Comparison of ENCODE assay signal across 24 mouse cellular contexts in the genomic region with DNA sequence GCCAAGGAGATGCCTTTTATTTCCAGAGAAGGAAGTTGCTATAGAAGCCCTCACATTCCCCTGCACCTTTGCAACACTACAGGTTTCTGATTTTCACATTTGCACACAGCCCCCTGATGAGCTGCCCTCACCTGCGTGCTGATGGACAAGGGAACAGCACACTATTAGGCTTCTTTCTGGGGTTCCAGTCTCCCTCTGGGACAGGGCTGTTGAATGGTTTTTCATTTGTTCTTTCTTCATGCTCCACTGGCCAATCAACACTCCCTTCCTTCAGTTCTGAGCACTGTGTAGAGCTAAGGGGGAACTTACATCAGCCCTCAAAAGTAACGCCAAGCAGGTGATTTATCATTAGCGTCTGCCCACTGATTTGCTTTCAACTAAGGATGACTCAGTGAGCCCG.
DNase-seq lines count a peak whose midpoint lies in the region; ATAC-seq and TF ChIP-seq lines count a peak whose summit lies in the region.
"Had no signal": no experiment of that assay in that cellular context is flagged by ENCODE, and none has a peak within 500 bp of the region (broad histone marks: within the 10 kb centered on the region; RNA-seq: fewer than 3 reads in every experiment).

No protein-coding gene starts in this region.

- no peaks in the 10 kb centered on the region for H3K36me3 ChIP-seq in forebrain, embryonic 11.5 days (ENCODE audit: control insufficient read depth, insufficient read depth, low read length)
- H3K36me3 ChIP-seq in forebrain, postnatal 0 days (ENCODE audit: insufficient read depth), result no peaks in the 10 kb centered on the region
- H3K36me3 ChIP-seq in heart, embryonic 11.5 days (ENCODE audit: control insufficient read depth, insufficient read depth, low read length), result no peaks in the 10 kb centered on the region
- H3K36me3 ChIP-seq in midbrain, embryonic 13.5 days, result no peaks in the 10 kb centered on the region
- H3K36me3 ChIP-seq in midbrain, embryonic 15.5 days (replicated peaks), result no peaks in the 10 kb centered on the region
- H3K36me3 ChIP-seq: embryonic facial prominence, embryonic 10.5 days; embryonic facial prominence, embryonic 13.5 days; heart, embryonic 10.5 days; hindbrain, embryonic 13.5 days had no signal

- H3K4me1 ChIP-seq in forebrain, embryonic 11.5 days (replicated peaks; ENCODE audit: control insufficient read depth, insufficient read depth, low read length), result no peaks in the 10 kb centered on the region; the same call in 1 of the 2 replicates
- H3K4me1 ChIP-seq in forebrain, postnatal 0 days (ENCODE audit: insufficient read depth), result no peaks in the 10 kb centered on the region
- no peaks in the 10 kb centered on the region for H3K4me1 ChIP-seq in heart, embryonic 11.5 days (ENCODE audit: control insufficient read depth, insufficient read depth, low read length)
- peaks cover 7% of the 10 kb centered on the region; the same call in 1 of the 2 replicates for H3K4me1 ChIP-seq in midbrain, embryonic 13.5 days (replicated peaks)
- H3K4me1 ChIP-seq in midbrain, embryonic 15.5 days, result peaks cover 2% of the 10 kb centered on the region; the same call in 1 of the 2 replicates

- H3K4me2 ChIP-seq in forebrain, embryonic 11.5 days (ENCODE audit: low read depth, low read length, severe bottlenecking), result no peak overlapping the region
- no peak overlapping the region for H3K4me2 ChIP-seq in forebrain, postnatal 0 days (ENCODE audit: low read depth)
- no peak overlapping the region for H3K4me2 ChIP-seq in heart, embryonic 11.5 days
- H3K4me2 ChIP-seq in midbrain, embryonic 13.5 days (replicated peaks), result no peak overlapping the region
- H3K4me2 ChIP-seq in midbrain, embryonic 15.5 days, result no peak overlapping the region
- H3K4me2 ChIP-seq: embryonic facial prominence, embryonic 13.5 days; hindbrain, embryonic 13.5 days had no signal

- ATAC-seq in forebrain, embryonic 11.5 days (replicated peaks; ENCODE audit: low FRiP score), result peak; percentile 56
- ATAC-seq in forebrain, postnatal 0 days, result no peak
- ATAC-seq in heart, embryonic 11.5 days (replicated peaks; ENCODE audit: insufficient number of reproducible peaks, low FRiP score, low TSS enrichment), result no peak
- 0 out of 2 replicates have a peak, but pooled peaks have one; percentile 14 for ATAC-seq in midbrain, embryonic 13.5 days
- ATAC-seq in midbrain, embryonic 15.5 days (replicated peaks), result no peak
- ATAC-seq: activated CD4-positive, CD25-positive, alpha-beta regulatory T cell, adult 4 months; hindbrain, embryonic 16.5 days; inflammation-experienced regulatory T-cells, adult 6 months had no signal

- WGBS in forebrain, embryonic 11.5 days, result 42% methylated on average over 4 of the region's 4 CpGs
- WGBS in forebrain, postnatal 0 days, result 32% methylated on average over 4 of the region's 4 CpGs
- WGBS in heart, embryonic 11.5 days (ENCODE audit: insufficient replicate concordance), result 64% methylated on average over 4 of the region's 4 CpGs
- WGBS in midbrain, embryonic 13.5 days, result 66% methylated on average over 4 of the region's 4 CpGs
- WGBS in midbrain, embryonic 15.5 days, result 57% methylated on average over 4 of the region's 4 CpGs

- H3K27me3 ChIP-seq in forebrain, embryonic 11.5 days (ENCODE audit: control insufficient read depth, insufficient read depth, low read length), result no peaks in the 10 kb centered on the region
- H3K27me3 ChIP-seq in forebrain, postnatal 0 days (ENCODE audit: insufficient read depth, low read length), result no peaks in the 10 kb centered on the region
- no peaks in the 10 kb centered on the region for H3K27me3 ChIP-seq in heart, embryonic 11.5 days (ENCODE audit: control insufficient read depth, insufficient read depth, low read length)
- H3K27me3 ChIP-seq in midbrain, embryonic 13.5 days, result 0 out of 2 replicates have a peak, but pooled peaks cover 4% of the 10 kb centered on the region
- H3K27me3 ChIP-seq in midbrain, embryonic 15.5 days (replicated peaks), result no peaks in the 10 kb centered on the region
- H3K27me3 ChIP-seq: hindbrain, embryonic 13.5 days had no signal

- no peak overlapping the region for H3K4me3 ChIP-seq in forebrain, embryonic 11.5 days (ENCODE audit: low read depth, low read length)
- H3K4me3 ChIP-seq in forebrain, postnatal 0 days (ENCODE audit: low read depth, low read length), result no peak overlapping the region
- H3K4me3 ChIP-seq in heart, embryonic 11.5 days (ENCODE audit: low read depth, low read length), result no peak overlapping the region
- no peak overlapping the region for H3K4me3 ChIP-seq in midbrain, embryonic 13.5 days (replicated peaks)
- H3K4me3 ChIP-seq in midbrain, embryonic 15.5 days, result no peak overlapping the region
- H3K4me3 ChIP-seq: embryonic facial prominence, embryonic 10.5 days; embryonic facial prominence, embryonic 13.5 days; erythroblast, embryonic 14.5 days; heart, adult 2 months; heart, embryonic 10.5 days; hindbrain, embryonic 13.5 days had no signal

- no peaks in the 10 kb centered on the region for H3K9me3 ChIP-seq in forebrain, embryonic 11.5 days (ENCODE audit: control insufficient read depth, low read length)
- H3K9me3 ChIP-seq in forebrain, postnatal 0 days (ENCODE audit: low read length), result no peaks in the 10 kb centered on the region
- H3K9me3 ChIP-seq in heart, embryonic 11.5 days (replicated peaks; ENCODE audit: control insufficient read depth, low read length), result no peaks in the 10 kb centered on the region
- H3K9me3 ChIP-seq in midbrain, embryonic 13.5 days, result no peaks in the 10 kb centered on the region
- no peaks in the 10 kb centered on the region for H3K9me3 ChIP-seq in midbrain, embryonic 15.5 days
- H3K9me3 ChIP-seq: embryonic facial prominence, embryonic 10.5 days; embryonic facial prominence, embryonic 13.5 days; heart, embryonic 10.5 days; hindbrain, embryonic 13.5 days had no signal

- H3K27ac ChIP-seq in forebrain, embryonic 11.5 days (ENCODE audit: low read depth, low read length), result no peak overlapping the region
- H3K27ac ChIP-seq in forebrain, postnatal 0 days (ENCODE audit: low read depth, low read length), result no peak overlapping the region
- H3K27ac ChIP-seq in heart, embryonic 11.5 days (ENCODE audit: low read depth, low read length), result no peak overlapping the region
- H3K27ac ChIP-seq in midbrain, embryonic 13.5 days, result no peak overlapping the region
- H3K27ac ChIP-seq in midbrain, embryonic 15.5 days, result no peak overlapping the region
- H3K27ac ChIP-seq: embryonic facial prominence, embryonic 10.5 days; embryonic facial prominence, embryonic 13.5 days; heart, adult 2 months; heart, embryonic 10.5 days; hindbrain, embryonic 13.5 days had no signal

- DNase-seq in forebrain, embryonic 11.5 days (ENCODE audit: low spot score), result no peak
- DNase-seq in forebrain, postnatal 0 days, result no peak
- DNase-seq in heart, adult 11 months, result peak; percentile 52
- DNase-seq in ovary, adult 18-20 months (ENCODE audit: low spot score), result no peak
- DNase-seq: adrenal gland, adult 8-10 months; adrenal gland, postnatal 25 days; cerebellum, adult 11-12 months; cerebellum, adult 8-10 months; cerebellum, postnatal 10 days; cerebellum, postnatal 36 days; embryo, embryonic 11 days; gastrocnemius, postnatal 25 days; heart, adult 2 months had no signal

- no peak overlapping the region for H3K9ac ChIP-seq in forebrain, embryonic 11.5 days (ENCODE audit: low read length)
- H3K9ac ChIP-seq in forebrain, postnatal 0 days, result no peak overlapping the region
- H3K9ac ChIP-seq in heart, embryonic 11.5 days (ENCODE audit: low read depth, low read length), result no peak overlapping the region
- H3K9ac ChIP-seq in midbrain, embryonic 13.5 days (replicated peaks), result no peak overlapping the region
- no peak overlapping the region for H3K9ac ChIP-seq in midbrain, embryonic 15.5 days
- H3K9ac ChIP-seq: embryonic facial prominence, embryonic 13.5 days; hindbrain, embryonic 13.5 days had no signal

- no peak for TF ChIP-seq CTCF in forebrain, postnatal 0 days (IDR thresholded peaks at IDR 0.05; ENCODE audit: low read depth)

Comparison
In these comparisons a context has a peak if more than half of its experiments do, and no peak if none do; other contexts are left out.
1. ATAC-seq: peak in forebrain, embryonic 11.5 days (single experiment) and midbrain, embryonic 13.5 days (single experiment); none in forebrain, postnatal 0 days (single experiment), heart, embryonic 11.5 days (single experiment) and midbrain, embryonic 15.5 days (single experiment).